Mouse (Mus musculus): Measurements from ENCODE around the gene Pan3. TPM values are rescaled to one million over a fixed set of nuclear protein-coding genes. Genes with fewer than 3 reads are reported as not detected.

Pan3 gene
- polyA plus RNA-seq (2014; fragmentation: Illumina TruSeq; extraction: RNeasy Lipid Tissue Mini Kit (QIAGEN cat#74804); ENCODE audit: low read depth, low replicate concordance), result 16.8 TPM

GRCm38 (mm10) chr5:147429535-147430305 is at the start of gene Pan3:
Gene Pan3, plus strand, starts transcription at chr5:147430161.

DNA sequence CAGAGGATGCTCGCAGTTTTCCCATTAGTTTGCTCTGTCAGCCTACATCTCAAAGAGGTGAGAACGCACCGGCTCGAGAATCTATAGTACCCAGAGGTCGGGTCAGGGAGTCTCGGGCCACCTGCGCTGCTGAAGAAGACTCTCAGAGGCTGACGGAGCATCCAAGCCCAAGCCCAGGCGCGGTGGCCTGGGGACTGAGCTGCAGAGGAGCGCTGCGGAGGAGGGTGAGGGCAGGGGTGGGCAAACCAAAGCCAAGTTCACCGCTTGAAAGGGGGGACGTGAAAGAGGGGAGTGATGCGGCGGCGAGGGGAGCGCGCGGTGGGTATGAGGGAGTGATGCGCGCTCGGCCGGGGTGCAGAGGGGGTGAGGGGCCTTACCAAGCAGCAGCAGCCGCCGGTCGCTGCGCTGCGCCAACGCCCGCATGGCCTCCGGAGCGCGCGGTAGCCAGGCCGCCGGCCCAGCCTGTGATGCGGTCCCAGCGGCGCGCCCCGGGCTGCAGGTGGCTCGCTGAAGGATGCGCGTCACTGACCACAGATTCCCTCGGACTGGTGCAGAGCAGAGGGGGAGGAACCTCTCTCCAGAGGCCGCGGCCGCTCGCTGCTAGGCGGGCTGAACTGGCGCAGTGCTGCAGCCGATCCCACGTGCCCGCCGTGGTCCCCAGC is 30.0 kb upstream of the Pan3 start, which contains the start of gene Flt3:
Gene Flt3 (minus strand): TSS at position 647 of the 662 bp plus-strand sequence.

Other genes with a start within 250 kb of the Pan3 start
- not detected for gene Gsx1, start 241.5 kb upstream of the Pan3 start, polyA plus RNA-seq (2014; fragmentation: Illumina TruSeq; extraction: RNeasy Lipid Tissue Mini Kit (QIAGEN cat#74804); ENCODE audit: low read depth, low replicate concordance)
- not detected for gene Pdx1, start 160.2 kb upstream of the Pan3 start, polyA plus RNA-seq (2014; fragmentation: Illumina TruSeq; extraction: RNeasy Lipid Tissue Mini Kit (QIAGEN cat#74804); ENCODE audit: low read depth, low replicate concordance)
- gene Cdx2, start 122.9 kb upstream of the Pan3 start, polyA plus RNA-seq (2014; fragmentation: Illumina TruSeq; extraction: RNeasy Lipid Tissue Mini Kit (QIAGEN cat#74804); ENCODE audit: low read depth, low replicate concordance), result not detected
- gene Urad, start 107.7 kb upstream of the Pan3 start, polyA plus RNA-seq (2014; fragmentation: Illumina TruSeq; extraction: RNeasy Lipid Tissue Mini Kit (QIAGEN cat#74804); ENCODE audit: low read depth, low replicate concordance), result not detected
- gene Flt3, start 29.7 kb upstream of the Pan3 start, polyA plus RNA-seq (2014; fragmentation: Illumina TruSeq; extraction: RNeasy Lipid Tissue Mini Kit (QIAGEN cat#74804); ENCODE audit: low read depth, low replicate concordance), result 0.16 TPM

All from heart, adult 10 weeks (tissue).